Mouse (Mus musculus): ENCODE data around the gene Cd44.

Gene Cd44

GRCm38 (mm10) chr2:102820790-102821189 lies 80.7 kb downstream of the Cd44 start:
- in situ Hi-C loops (cut with MseI, MboI), result loop anchor here in 1 of 2 experiments (25.0 kb wide), 1 partner anchor 192 kb away; no protein-coding TSS in a partner anchor

GRCm38 (mm10) chr2:102820225-102820711 lies 81.2 kb downstream of the Cd44 start:
- in situ Hi-C loops (cut with MseI, MboI), result loop anchor here in 1 of 2 experiments (25.0 kb wide), 1 partner anchor 192 kb away; no protein-coding TSS in a partner anchor

- in situ Hi-C loops (cut with MseI, MboI), result loop anchor here in 1 of 2 experiments (25.0 kb wide), 1 partner anchor 197 kb away; no protein-coding TSS in a partner anchor
These were observed 86.1 kb downstream of the Cd44 start for GRCm38 (mm10) chr2:102815289-102815809.

- in situ Hi-C loops (cut with MseI, MboI), result loop anchor here in 1 of 2 experiments (25.0 kb wide), 1 partner anchor 200 kb away; no protein-coding TSS in a partner anchor
These were observed 88.7 kb downstream of the Cd44 start for GRCm38 (mm10) chr2:102812756-102813155.

GRCm38 (mm10) chr2:102809436-102809835 lies 92.0 kb downstream of the Cd44 start:
- in situ Hi-C loops (cut with MseI, MboI), result loop anchor here in 1 of 2 experiments (25.0 kb wide), 1 partner anchor 203 kb away; no protein-coding TSS in a partner anchor

- in situ Hi-C loops (cut with MseI, MboI), result loop anchor here in 1 of 2 experiments (25.0 kb wide), 1 partner anchor 205 kb away; no protein-coding TSS in a partner anchor
These were observed 93.8 kb downstream of the Cd44 start for GRCm38 (mm10) chr2:102807633-102808032.

GRCm38 (mm10) chr2:102805761-102806496 lies 95.5 kb downstream of the Cd44 start:
- in situ Hi-C loops (cut with MseI, MboI), result loop anchor here in 1 of 2 experiments (25.0 kb wide), 1 partner anchor 206 kb away; no protein-coding TSS in a partner anchor

- in situ Hi-C loops (cut with MseI, MboI), result loop anchor here in 1 of 2 experiments (25.0 kb wide), 1 partner anchor 207 kb away; no protein-coding TSS in a partner anchor
These were observed 96.2 kb downstream of the Cd44 start for GRCm38 (mm10) chr2:102805283-102805682.

GRCm38 (mm10) chr2:102804109-102804508 lies 97.4 kb downstream of the Cd44 start:
- in situ Hi-C loops (cut with MseI, MboI), result loop anchor here in 1 of 2 experiments (25.0 kb wide), 1 partner anchor 208 kb away; no protein-coding TSS in a partner anchor

GRCm38 (mm10) chr2:102801899-102802298 lies 99.6 kb downstream of the Cd44 start:
- in situ Hi-C loops (cut with MseI, MboI), result loop anchor here in 1 of 2 experiments (25.0 kb wide), 1 partner anchor 210 kb away; no protein-coding TSS in a partner anchor

- in situ Hi-C loops (cut with MseI, MboI), result no loop called here
These were observed 103.3 kb downstream of the Cd44 start for GRCm38 (mm10) chr2:102798149-102798548.

GRCm38 (mm10) chr2:102795034-102795433 lies 106.4 kb downstream of the Cd44 start:
- in situ Hi-C loops (cut with MseI, MboI), result no loop called here

GRCm38 (mm10) chr2:102792804-102793203 lies 108.7 kb downstream of the Cd44 start:
- in situ Hi-C loops (cut with MseI, MboI), result no loop called here

GRCm38 (mm10) chr2:102791641-102792040 lies 109.8 kb downstream of the Cd44 start:
- in situ Hi-C loops (cut with MseI, MboI), result no loop called here

- in situ Hi-C loops (cut with MseI, MboI), result no loop called here
These were observed 115.8 kb downstream of the Cd44 start for GRCm38 (mm10) chr2:102785696-102786095.

- in situ Hi-C loops (cut with MseI, MboI), result no loop called here
These were observed 118.7 kb downstream of the Cd44 start for GRCm38 (mm10) chr2:102782751-102783150.

- in situ Hi-C loops (cut with MseI, MboI), result no loop called here
These were observed 123.3 kb downstream of the Cd44 start for GRCm38 (mm10) chr2:102778208-102778607.

GRCm38 (mm10) chr2:102775561-102775960 lies 125.9 kb downstream of the Cd44 start:
- in situ Hi-C loops (cut with MseI, MboI), result no loop called here

GRCm38 (mm10) chr2:102774700-102775099 lies 126.8 kb downstream of the Cd44 start:
- in situ Hi-C loops (cut with MseI, MboI), result no loop called here

- in situ Hi-C loops (cut with MseI, MboI), result no loop called here
These were observed 129.2 kb downstream of the Cd44 start for GRCm38 (mm10) chr2:102772276-102772675.

- in situ Hi-C loops (cut with MseI, MboI), result no loop called here
These were observed 130.2 kb downstream of the Cd44 start for GRCm38 (mm10) chr2:102771304-102771703.

- in situ Hi-C loops (cut with MseI, MboI), result no loop called here
These were observed 133.2 kb downstream of the Cd44 start for GRCm38 (mm10) chr2:102768267-102768666.
